In the genomic region with DNA sequence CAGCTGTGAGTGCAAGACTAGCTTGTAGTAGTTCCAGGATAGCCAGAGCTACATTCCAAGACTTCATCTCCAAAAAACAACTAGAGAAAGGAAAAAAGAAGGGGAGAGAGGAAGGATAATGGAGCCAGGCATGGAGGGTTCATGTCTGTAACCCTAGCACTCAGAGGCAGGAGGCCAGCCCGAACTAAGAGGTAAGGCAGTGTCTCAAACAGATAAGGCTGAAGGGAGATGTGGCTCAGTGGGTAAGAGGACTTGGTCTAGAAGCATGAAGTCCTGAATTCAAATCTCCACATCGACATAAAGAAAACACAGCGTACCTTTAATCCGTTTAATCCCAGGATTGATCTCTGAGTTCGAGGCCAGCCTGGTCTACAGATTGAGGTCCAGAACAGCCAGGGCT, we compare ENCODE assay signal across 22 mouse cellular contexts. TPM values are rescaled to one million over a fixed set of nuclear protein-coding genes. Genes with fewer than 3 reads are reported as not detected.
A peak's percentile ranks its signal among the peaks of the same experiment; 100 is the strongest.
DNase-seq lines count a peak whose midpoint lies in the region; ATAC-seq and TF ChIP-seq lines count a peak whose summit lies in the region.
"Had no signal": no experiment of that assay in that cellular context is flagged by ENCODE, and none has a peak within 500 bp of the region (broad histone marks: within the 10 kb centered on the region; RNA-seq: fewer than 3 reads in every experiment).

No protein-coding gene starts in this region.

- H3K27ac ChIP-seq in heart, embryonic 10.5 days, result peak overlapping the region; percentile 47; the same call in 1 of the 2 replicates
- H3K27ac ChIP-seq in ES-Bruce4 (ENCODE audit: insufficient read depth, low read length), result peak overlapping the region; percentile 57
- H3K27ac ChIP-seq in liver, embryonic 14.5 days, result peak overlapping the region; percentile 87
- no peak overlapping the region for H3K27ac ChIP-seq in limb, embryonic 10.5 days
- H3K27ac ChIP-seq: forebrain, embryonic 15.5 days; hindbrain, embryonic 15.5 days; kidney, embryonic 15.5 days; limb, embryonic 13.5 days; lung, embryonic 15.5 days; neural tube, embryonic 12.5 days had no signal

- 86% methylated on average over 5 of the region's 5 CpGs for WGBS in heart, embryonic 10.5 days
- 64% methylated on average over 5 of the region's 5 CpGs for WGBS in liver, embryonic 14.5 days (ENCODE audit: insufficient replicate concordance)
- 96% methylated on average over 5 of the region's 5 CpGs for WGBS in limb, embryonic 10.5 days

- no peak for ATAC-seq in liver, embryonic 14.5 days (ENCODE audit: insufficient read depth)
- ATAC-seq in frontal cortex, adult (ENCODE audit: low TSS enrichment), result no peak
- ATAC-seq: forebrain, embryonic 15.5 days; intestine, embryonic 16.5 days had no signal

- H3K4me1 ChIP-seq in heart, embryonic 10.5 days, result peaks cover 41% of the 10 kb centered on the region
- H3K4me1 ChIP-seq in ES-Bruce4 (ENCODE audit: control insufficient read depth, insufficient read depth, low read length), result peaks cover 7% of the 10 kb centered on the region
- peaks cover 93% of the 10 kb centered on the region for H3K4me1 ChIP-seq in erythroblast, embryonic 14.5 days (ENCODE audit: control insufficient read depth)
- peaks cover 70 to 73% of the 10 kb centered on the region in 2 experiments for H3K4me1 ChIP-seq in liver, embryonic 14.5 days (replicated peaks; ENCODE audit: control insufficient read depth in 2 of 2, insufficient read depth in 2 of 2, low read length in 1 of 2)
- peaks cover 12% of the 10 kb centered on the region for H3K4me1 ChIP-seq in limb, embryonic 10.5 days
- H3K4me1 ChIP-seq: forebrain, embryonic 15.5 days had no signal

- peak overlapping the region; percentile 57 for H3K4me2 ChIP-seq in liver, embryonic 14.5 days (ENCODE audit: low read depth)
- H3K4me2 ChIP-seq: forebrain, embryonic 15.5 days; hindbrain, embryonic 15.5 days; kidney, embryonic 15.5 days; limb, embryonic 13.5 days; lung, embryonic 15.5 days; neural tube, embryonic 12.5 days had no signal

- no peak for TF ChIP-seq POLR2A in ES-Bruce4 (IDR thresholded peaks at IDR 0.05; ENCODE audit: insufficient read depth, low read length)

- TF ChIP-seq EP300 in ES-Bruce4 (IDR thresholded peaks at IDR 0.05; ENCODE audit: insufficient read depth, low read depth, low read length), result no peak
- peak; percentile 61; the same call in 1 of the 2 replicates for TF ChIP-seq EP300 in liver, embryonic 14.5 days (IDR thresholded peaks at IDR 0.05; ENCODE audit: low read depth)

- TF ChIP-seq CTCF in ES-Bruce4 (IDR thresholded peaks at IDR 0.05; ENCODE audit: low read depth, low read length), result no peak
- no peak for TF ChIP-seq CTCF in liver, embryonic 14.5 days (IDR thresholded peaks at IDR 0.05; ENCODE audit: low read depth)

- no peak overlapping the region for H3K4me3 ChIP-seq in heart, embryonic 10.5 days
- H3K4me3 ChIP-seq in ES-Bruce4 (ENCODE audit: low read depth, low read length), result no peak overlapping the region
- peak overlapping the region; percentile 28 for H3K4me3 ChIP-seq in erythroblast, embryonic 14.5 days (replicated peaks)
- no peak overlapping the region for H3K4me3 ChIP-seq in liver, embryonic 14.5 days (ENCODE audit: insufficient read depth in 1 of 2, low read depth in 2 of 2, low read length in 2 of 2)
- H3K4me3 ChIP-seq in limb, embryonic 10.5 days, result no peak overlapping the region
- H3K4me3 ChIP-seq: forebrain, embryonic 15.5 days; hindbrain, embryonic 15.5 days; kidney, embryonic 15.5 days; limb, embryonic 13.5 days; lung, embryonic 15.5 days; neural tube, embryonic 12.5 days had no signal

- H3K9me3 ChIP-seq in heart, embryonic 10.5 days, result no peaks in the 10 kb centered on the region
- no peaks in the 10 kb centered on the region for H3K9me3 ChIP-seq in ES-Bruce4 (replicated peaks; ENCODE audit: control insufficient read depth, insufficient read depth, low read length, poor library complexity, severe bottlenecking)
- no peaks in the 10 kb centered on the region for H3K9me3 ChIP-seq in erythroblast, embryonic 14.5 days (ENCODE audit: control insufficient read depth, low read length)
- H3K9me3 ChIP-seq in liver, embryonic 14.5 days (ENCODE audit: control insufficient read depth, low read length), result no peaks in the 10 kb centered on the region
- H3K9me3 ChIP-seq in limb, embryonic 10.5 days (replicated peaks), result no peaks in the 10 kb centered on the region
- H3K9me3 ChIP-seq: forebrain, embryonic 15.5 days; hindbrain, embryonic 15.5 days; kidney, embryonic 15.5 days; limb, embryonic 13.5 days; lung, embryonic 15.5 days; neural tube, embryonic 12.5 days had no signal

- H3K9ac ChIP-seq in ES-Bruce4 (ENCODE audit: low read depth, poor library complexity, severe bottlenecking), result 0 out of 2 replicates have a peak overlapping the region, but pooled peaks have one; percentile 12
- H3K9ac ChIP-seq in liver, embryonic 14.5 days (replicated peaks), result peak overlapping the region; percentile 55
- H3K9ac ChIP-seq: forebrain, embryonic 15.5 days; hindbrain, embryonic 15.5 days; kidney, embryonic 15.5 days; limb, embryonic 13.5 days; lung, embryonic 15.5 days; neural tube, embryonic 12.5 days had no signal

- no peaks in the 10 kb centered on the region for H3K36me3 ChIP-seq in heart, embryonic 10.5 days
- H3K36me3 ChIP-seq in ES-Bruce4 (ENCODE audit: control insufficient read depth, insufficient read depth, low read length, poor library complexity, severe bottlenecking), result no peaks in the 10 kb centered on the region
- H3K36me3 ChIP-seq in erythroblast, embryonic 14.5 days (ENCODE audit: control insufficient read depth), result peaks cover 19% of the 10 kb centered on the region
- no peaks in the 10 kb centered on the region for H3K36me3 ChIP-seq in liver, embryonic 14.5 days (replicated peaks; ENCODE audit: control insufficient read depth, insufficient read depth, low read depth)
- H3K36me3 ChIP-seq in limb, embryonic 10.5 days, result no peaks in the 10 kb centered on the region
- H3K36me3 ChIP-seq: forebrain, embryonic 15.5 days; hindbrain, embryonic 15.5 days; kidney, embryonic 15.5 days; limb, embryonic 13.5 days; lung, embryonic 15.5 days; neural tube, embryonic 12.5 days had no signal

- no peaks in the 10 kb centered on the region for H3K27me3 ChIP-seq in heart, embryonic 10.5 days (ENCODE audit: insufficient read depth, poor library complexity, severe bottlenecking)
- no peaks in the 10 kb centered on the region for H3K27me3 ChIP-seq in ES-Bruce4 (ENCODE audit: control insufficient read depth, insufficient read depth, low read length, poor library complexity, severe bottlenecking)
- no peaks in the 10 kb centered on the region for H3K27me3 ChIP-seq in erythroblast, embryonic 14.5 days (ENCODE audit: control insufficient read depth)
- H3K27me3 ChIP-seq in liver, embryonic 14.5 days (ENCODE audit: control insufficient read depth, insufficient read depth, low read length), result no peaks in the 10 kb centered on the region
- no peaks in the 10 kb centered on the region for H3K27me3 ChIP-seq in limb, embryonic 10.5 days (ENCODE audit: low read depth, poor library complexity, severe bottlenecking)
- H3K27me3 ChIP-seq: forebrain, embryonic 15.5 days; hindbrain, embryonic 15.5 days; kidney, embryonic 15.5 days; limb, embryonic 13.5 days; lung, embryonic 15.5 days; neural tube, embryonic 12.5 days had no signal

- no peak for DNase-seq in heart, embryonic 10.5 days (ENCODE audit: low spot score)
- no peak for DNase-seq in heart, postnatal 4 days
- peak; percentile 52 to 61 (median 56) for DNase-seq in liver, embryonic 14.5 days (ENCODE audit: low read depth in 3 of 3, low spot score in 3 of 3)
- no peak for DNase-seq in MN1 (ENCODE audit: low spot score)
- DNase-seq in limb, embryonic 10.5 days (ENCODE audit: low spot score), result no peak
- DNase-seq: adrenal gland, adult 8-10 months; cerebellum, adult 18-20 months; gastrocnemius, postnatal 36 days; heart, postnatal 10 days; kidney, postnatal 4 days; lung, postnatal 4 days; right cerebral cortex, postnatal 4 days had no signal

RNA-seq across cellular contexts. Expression of a gene that starts 27.5 kb away (rescaled TPM):
- polyA plus RNA-seq in heart, embryonic 10.5 days (2016; fragmentation: Nextera tagmentation; extraction: Ambion mirVana), result 552 and 644 TPM in 2 replicates
- 100 to 1,000 TPM; 170 to 175 TPM for total RNA-seq in heart, postnatal 4 days (2021)
- 181 and 185 TPM in 2 replicates for polyA plus RNA-seq in ES-Bruce4 (2011; ENCODE audit: insufficient read depth, insufficient read length, low read depth, missing spikeins)
- 247 and 292 TPM in 2 replicates for polyA plus RNA-seq in erythroblast, embryonic 14.5 days (2012)
- 195 and 227 TPM in 2 replicates for polyA plus RNA-seq in liver, embryonic 14.5 days (2012; rRNA removed)
- polyA plus RNA-seq in liver, embryonic 14.5 days (2014; fragmentation: Nextera tagmentation; extraction: Ambion mirVana), result 379 and 451 TPM in 2 replicates
- polyA plus RNA-seq in limb, embryonic 10.5 days (2016; fragmentation: Nextera tagmentation; extraction: Ambion mirVana), result 405 and 413 TPM in 2 replicates

RNA-seq across cellular contexts. Expression of a gene that starts 30.3 kb away (rescaled TPM):
- 23.0 and 28.5 TPM in 2 replicates for polyA plus RNA-seq in heart, embryonic 10.5 days (2016; fragmentation: Nextera tagmentation; extraction: Ambion mirVana)
- total RNA-seq in heart, postnatal 4 days (2021), result 10 to 100 TPM; 13.7 to 14.6 TPM
- polyA plus RNA-seq in ES-Bruce4 (2011; ENCODE audit: insufficient read depth, insufficient read length, low read depth, missing spikeins), result 45.5 and 46.6 TPM in 2 replicates
- polyA plus RNA-seq in erythroblast, embryonic 14.5 days (2012), result 2.9 and 4.3 TPM in 2 replicates
- polyA plus RNA-seq in liver, embryonic 14.5 days (2012; rRNA removed), result 13.8 and 15.5 TPM in 2 replicates
- polyA plus RNA-seq in liver, embryonic 14.5 days (2014; fragmentation: Nextera tagmentation; extraction: Ambion mirVana), result 10.4 and 11.8 TPM in 2 replicates
- polyA plus RNA-seq in limb, embryonic 10.5 days (2016; fragmentation: Nextera tagmentation; extraction: Ambion mirVana), result 32.1 and 36.8 TPM in 2 replicates

Comparison
In these comparisons a context has a peak if more than half of its experiments do, and no peak if none do; other contexts are left out.
1. DNase-seq: peak in liver, embryonic 14.5 days (3 of 3); none in heart, embryonic 10.5 days (single experiment), heart, postnatal 4 days (single experiment), MN1 (single experiment) and limb, embryonic 10.5 days (single experiment).